Mouse (Mus musculus) E14TG2a.4 (cell line): ENCODE measurements around the gene Capza1.

ENCODE experiments used
- CTCF ChIP-seq: conservative IDR thresholded peaks from 2 replicates; pipeline ENCODE4 v1.5.1; 2014; ENCODE audit warnings: low read length
- NANOG ChIP-seq: IDR thresholded peaks from 2 replicates; pipeline ENCODE4 v1.6.1; 2014; ENCODE audit warnings: borderline replicate concordance, low read length, mixed read lengths

DNA sequence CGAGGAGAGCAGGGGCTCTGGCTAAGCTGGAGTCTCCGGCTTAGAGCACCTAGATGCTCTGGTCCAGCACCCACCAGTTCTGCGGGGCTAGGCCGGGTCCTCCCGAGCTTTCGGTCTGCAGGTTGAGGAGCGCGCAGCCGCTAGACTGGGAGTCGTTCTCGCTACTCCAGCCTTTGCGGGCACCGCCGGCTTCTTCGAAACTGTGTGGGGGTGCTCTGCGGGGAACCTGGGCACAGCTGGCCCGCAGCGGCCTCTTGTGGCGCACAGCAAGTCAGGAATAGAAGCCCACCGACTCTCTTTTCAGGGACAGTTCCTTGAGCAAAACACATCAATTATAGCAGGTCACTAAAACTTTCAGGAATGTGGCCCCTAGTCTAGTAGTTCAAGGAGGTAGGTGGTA is 87.0 kb downstream of the Capza1 start:
- TF ChIP-seq CTCF (no peak; the same call in 1 of the 2 replicates), NANOG (no peak)
